Mouse (Mus musculus) mouse trophoblast stem cell (cell line): Measurements from ENCODE around the gene Gm7356.
"Not testable (repeated sequence)": the region's sequence is repeated elsewhere in the genome, so short reads cannot be mapped to it uniquely, and the experiment has no call there.

Source experiments
- in situ Hi-C, 2 experiments: fragments of 300-500 bp; cut with MseI, MboI; formaldehyde crosslinking; loops; 2 replicates in 1 of 2; 3 replicates in 1 of 2; pipeline ENCODE4 v1.15.1; 2025

Gm7356 gene

DNA sequence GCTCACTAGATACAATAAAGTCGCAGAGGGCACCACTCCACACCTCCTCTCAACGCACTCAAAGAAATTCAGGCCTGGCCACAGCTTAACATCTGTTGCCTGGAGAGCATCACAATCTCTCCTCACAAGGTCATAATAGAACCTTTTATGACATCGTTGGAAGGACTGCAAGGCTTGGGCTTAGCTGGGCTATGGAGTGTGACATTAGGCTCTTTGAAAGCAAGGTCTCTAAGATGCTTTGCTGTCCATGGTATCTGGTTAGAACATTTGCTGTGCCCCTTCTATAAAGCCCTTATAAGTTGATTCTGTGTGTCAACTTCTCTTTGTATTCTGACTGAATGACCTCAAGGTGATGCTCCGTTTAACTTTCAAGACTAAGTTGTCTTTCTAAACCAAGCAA lies at the start of gene Gm7356:
Gene Gm7356 (minus strand): TSS at position 101 of the 400 bp plus-strand sequence.
- in situ Hi-C loops, result not testable (repeated sequence)

- in situ Hi-C loops, result not testable (repeated sequence)
These were observed 38.4 kb upstream of the Gm7356 start for GRCm38 (mm10) chr17:14041880-14042279.

DNA sequence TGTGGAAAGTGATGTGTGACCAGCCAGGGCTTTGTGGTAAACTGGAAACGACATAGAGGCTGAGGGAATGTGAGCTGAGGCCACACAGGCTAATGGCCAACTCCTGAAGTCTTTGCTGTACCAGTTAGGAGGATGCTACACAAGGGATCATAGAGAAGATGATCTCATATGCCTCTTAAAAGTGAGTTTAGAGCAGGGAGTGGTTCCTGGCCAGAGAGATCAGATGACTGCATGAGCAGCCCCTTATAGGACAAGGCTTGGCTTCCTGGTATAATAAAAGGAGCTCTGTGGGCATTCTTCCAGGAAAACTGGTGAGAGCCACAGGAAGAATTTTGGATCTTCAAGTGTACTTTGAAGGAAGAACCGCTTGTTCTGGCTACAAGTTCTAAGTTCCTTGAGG lies 33.5 kb upstream of the Gm7356 start:
- in situ Hi-C loops, result not testable (repeated sequence)

DNA sequence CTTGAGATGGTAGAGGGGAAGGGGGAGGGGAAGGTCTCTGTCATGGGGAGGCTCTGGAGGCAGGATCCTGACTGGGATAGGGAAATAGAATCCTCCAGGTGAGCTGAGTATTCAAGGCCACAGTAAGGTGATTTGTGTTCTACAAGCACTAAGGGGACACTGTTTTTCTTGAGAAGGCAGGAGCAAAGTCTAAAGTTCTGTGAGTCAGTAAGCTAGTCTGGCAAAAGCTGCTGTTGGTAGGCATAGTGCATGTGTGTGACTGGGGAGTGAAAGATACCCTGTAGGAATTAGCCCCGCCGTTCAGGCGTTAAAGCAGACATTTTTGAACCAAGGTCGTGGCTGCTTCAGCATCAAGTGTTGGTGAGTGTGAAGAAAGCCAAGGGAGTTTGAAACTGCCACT lies 32.6 kb upstream of the Gm7356 start:
- in situ Hi-C loops, result not testable (repeated sequence)

DNA sequence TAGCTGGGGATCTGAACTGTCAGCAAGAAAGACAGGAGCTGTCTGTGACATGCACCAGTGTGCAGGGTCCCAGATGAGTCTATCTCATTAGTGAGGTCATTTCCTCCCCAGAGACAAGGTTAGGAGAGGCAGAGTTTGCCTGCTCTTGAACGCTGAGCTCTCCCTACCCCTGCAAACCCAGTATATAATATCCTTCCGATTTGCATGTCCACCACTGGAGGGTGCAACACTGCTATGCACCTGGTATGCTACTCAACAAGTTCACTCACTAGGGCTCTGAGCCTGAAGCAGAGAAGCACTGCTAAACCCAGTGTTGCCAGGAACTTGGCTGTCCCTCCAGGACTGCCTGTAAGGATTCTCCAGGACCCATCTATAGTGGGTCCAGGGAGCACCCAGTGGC lies 10.1 kb downstream of the Gm7356 start:
- in situ Hi-C loops, result not testable (repeated sequence)

- in situ Hi-C loops, result no loop called here
These were observed 15.8 kb downstream of the Gm7356 start for GRCm38 (mm10) chr17:13987690-13988089.

- in situ Hi-C loops, result not testable (repeated sequence)
These were observed 32.7 kb downstream of the Gm7356 start for GRCm38 (mm10) chr17:13970796-13971195.

DNA sequence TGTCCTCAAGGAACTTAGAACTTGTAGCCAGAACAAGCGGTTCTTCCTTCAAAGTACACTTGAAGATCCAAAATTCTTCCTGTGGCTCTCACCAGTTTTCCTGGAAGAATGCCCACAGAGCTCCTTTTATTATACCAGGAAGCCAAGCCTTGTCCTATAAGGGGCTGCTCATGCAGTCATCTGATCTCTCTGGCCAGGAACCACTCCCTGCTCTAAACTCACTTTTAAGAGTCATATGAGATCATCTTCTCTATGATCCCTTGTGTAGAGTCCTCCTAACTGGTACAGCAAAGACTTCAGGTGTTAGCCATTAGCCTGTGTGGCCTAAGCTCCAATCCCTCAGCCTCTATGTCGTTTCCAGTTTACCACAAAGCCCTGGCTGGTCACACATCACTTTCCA lies 33.6 kb downstream of the Gm7356 start:
- in situ Hi-C loops, result not testable (repeated sequence)

GRCm38 (mm10) chr17:13965048-13965447 lies 38.5 kb downstream of the Gm7356 start:
- in situ Hi-C loops, result not testable (repeated sequence)

DNA sequence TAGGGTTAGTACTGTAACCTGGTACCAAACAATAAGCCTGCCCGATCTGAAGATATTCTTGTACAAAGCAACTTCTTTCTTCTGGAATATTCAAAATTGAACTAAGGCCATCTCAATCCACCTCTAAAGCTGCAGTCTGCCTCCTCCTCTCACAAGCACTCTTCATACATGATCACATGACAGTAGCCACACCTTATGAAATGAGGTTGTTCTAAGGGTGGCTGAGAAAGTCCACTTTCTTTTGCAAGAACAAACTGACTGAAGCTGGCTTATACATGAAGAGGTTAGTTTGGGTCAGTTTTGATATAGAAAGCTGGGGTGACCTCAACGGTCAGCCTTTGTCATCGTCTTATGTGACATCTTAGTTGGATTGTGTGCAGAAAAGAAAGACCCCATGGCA lies 41.3 kb downstream of the Gm7356 start:
- in situ Hi-C loops, result not testable (repeated sequence)

- in situ Hi-C loops, result not testable (repeated sequence)
These were observed 45.4 kb downstream of the Gm7356 start for GRCm38 (mm10) chr17:13958129-13958528.

GRCm38 (mm10) chr17:13951570-13951969 lies 51.9 kb downstream of the Gm7356 start:
- in situ Hi-C loops, result not testable (repeated sequence)
